Mouse (Mus musculus) ovary, postnatal 14 days (tissue): Measurements from ENCODE around the gene Acads.

Source experiments
- DNase-seq: peaks from one replicate; pipeline ENCODE4 v3.0.0; 2022; ENCODE audit warnings: low spot score

Gene Acads

GRCm38 (mm10) chr5:115071096-115071901 is 47.8 kb downstream of the Acads start:
- DNase-seq: no peak

GRCm38 (mm10) chr5:115070457-115070856 is 48.7 kb downstream of the Acads start:
- DNase-seq: no peak

GRCm38 (mm10) chr5:115069611-115070010 is 49.5 kb downstream of the Acads start:
- no peak for DNase-seq

GRCm38 (mm10) chr5:115068671-115069421 is 50.3 kb downstream of the Acads start:
- no peak for DNase-seq

GRCm38 (mm10) chr5:115066245-115066644 is 52.9 kb downstream of the Acads start:
- DNase-seq: no peak

GRCm38 (mm10) chr5:115063391-115063790 is 55.8 kb downstream of the Acads start:
- no peak for DNase-seq

GRCm38 (mm10) chr5:115062566-115062965 is 56.6 kb downstream of the Acads start:
- no peak for DNase-seq

GRCm38 (mm10) chr5:115060977-115061376 is 58.2 kb downstream of the Acads start:
- no peak for DNase-seq
